Mouse (Mus musculus): ENCODE measurements at regions not wholly inside any gene's neighbourhood (a gene's known extent, or its start where the extent isn't known, plus 50 kb on each side); places are given as distances from the start of the nearest gene placed in this dataset.

GRCm38 (mm10) chr10:51412795-51413194, 67.6 kb upstream of the Gm49339 start:
- TF ChIP-seq CTCF (IDR thresholded peaks at IDR 0.05; ENCODE audit: low read depth, low read length) (no peak), POLR2A (IDR thresholded peaks at IDR 0.05; ENCODE audit: insufficient read depth, low read length) (no peak)
